Mouse (Mus musculus): Measurements from ENCODE around the gene Mybbp1a.

DNA sequence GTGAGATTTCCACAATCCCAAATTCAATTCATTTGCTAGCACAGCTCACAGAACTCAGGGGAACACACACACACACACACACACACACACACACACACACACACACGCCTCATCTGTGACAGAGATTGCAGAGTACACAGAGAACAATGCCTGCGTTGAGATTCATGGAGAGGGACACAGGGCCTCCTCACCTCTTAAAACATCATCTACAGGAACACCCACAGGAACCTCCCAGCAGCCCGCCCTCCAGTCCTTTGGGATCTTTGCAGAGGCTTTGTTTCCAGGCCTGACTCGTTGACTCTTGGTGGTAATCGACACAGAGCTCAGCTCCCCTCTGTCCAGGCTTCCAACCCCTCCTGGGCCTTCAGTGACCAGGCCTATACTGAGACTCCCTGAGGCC is 36.0 kb downstream of the Mybbp1a start:
- no peak for TF ChIP-seq POLR2A (IDR thresholded peaks at IDR 0.05; ENCODE audit: extremely low read depth, insufficient read depth, low read length)
- TF ChIP-seq CTCF (IDR thresholded peaks at IDR 0.05; ENCODE audit: extremely low read depth, insufficient read depth, low read length) = no peak
